In the genomic region with DNA sequence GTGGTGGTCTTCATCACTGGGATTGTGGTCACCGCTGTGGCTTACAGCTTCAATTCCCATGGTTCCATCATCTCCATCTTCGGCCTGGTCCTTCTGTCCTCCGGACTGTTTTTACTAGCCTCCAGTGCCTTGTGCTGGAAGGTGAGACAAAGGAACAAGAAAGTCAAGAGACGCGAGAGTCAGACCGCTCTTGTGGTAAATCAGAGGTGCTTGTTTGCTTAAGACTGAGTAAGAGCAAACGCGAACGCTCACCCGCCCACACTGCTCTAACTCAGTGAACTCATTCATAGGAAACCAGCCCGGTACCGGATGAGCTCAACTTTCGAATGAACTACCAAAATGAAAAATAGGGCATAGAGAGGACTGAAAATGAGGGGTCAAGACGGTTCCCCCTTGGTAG, we compare ENCODE assay signal across 28 mouse cellular contexts. TPM values are rescaled to one million over a fixed set of nuclear protein-coding genes. Genes with fewer than 3 reads are reported as not detected.
DNase-seq lines count a peak whose midpoint lies in the region; ATAC-seq and TF ChIP-seq lines count a peak whose summit lies in the region.
"Had no signal": no experiment of that assay in that cellular context is flagged by ENCODE, and none has a peak within 500 bp of the region (broad histone marks: within the 10 kb centered on the region; RNA-seq: fewer than 3 reads in every experiment).

No protein-coding gene starts in this region.

- TF ChIP-seq EP300 in heart, adult 2 months (IDR thresholded peaks at IDR 0.05; ENCODE audit: insufficient read depth, low read depth, low read length) = no peak
- TF ChIP-seq EP300 in stomach, postnatal 0 days (optimal IDR thresholded peaks at IDR 0.05) = no peak

- no peak for ATAC-seq in lung, embryonic 15.5 days (ENCODE audit: borderline replicate concordance, extremely low read depth, low FRiP score, low TSS enrichment)
- ATAC-seq in stomach, postnatal 0 days (ENCODE audit: low FRiP score, low TSS enrichment) = peak; percentile 85
- ATAC-seq: forebrain, embryonic 14.5 days; inflammation-experienced regulatory T-cells, adult 6 months; Patski had no signal

- H3K4me3 ChIP-seq in heart, adult 2 months = no peak overlapping the region
- no peak overlapping the region for H3K4me3 ChIP-seq in lung, embryonic 15.5 days
- H3K4me3 ChIP-seq in stomach, postnatal 0 days (ENCODE audit: low read depth, low read length) = no peak overlapping the region
- H3K4me3 ChIP-seq: embryonic facial prominence, embryonic 12.5 days; heart, embryonic 13.5 days; limb, embryonic 12.5 days; liver, embryonic 15.5 days had no signal

- no peak for TF ChIP-seq POLR2A in heart, adult 2 months (IDR thresholded peaks at IDR 0.05; ENCODE audit: insufficient read depth, low read depth, low read length)

- DNase-seq in heart, adult 11 months = peak; percentile 81
- no peak for DNase-seq in heart, adult 2 months
- DNase-seq in lung, postnatal 14 days = no peak
- peak; percentile 18 for DNase-seq in lung, postnatal 25 days (ENCODE audit: low spot score)
- peak; percentile 63 for DNase-seq in stomach, postnatal 0 days (ENCODE audit: low spot score)
- no peak for DNase-seq in adrenal gland, adult 8-10 months
- DNase-seq: adrenal gland, postnatal 14 days; cerebellum, adult 11 months; cerebellum, adult 9-10 months; embryo, embryonic 11 days; gastrocnemius, postnatal 25 days; heart, postnatal 10 days; kidney, adult 11 months; midbrain, embryonic 14.5 days; thymus, postnatal 14 days had no signal

- 0 out of 2 replicates have a peak overlapping the region, but pooled peaks have one; percentile 4 for H3K4me2 ChIP-seq in lung, embryonic 15.5 days
- H3K4me2 ChIP-seq in stomach, postnatal 0 days (replicated peaks; ENCODE audit: low read depth) = no peak overlapping the region
- H3K4me2 ChIP-seq: embryonic facial prominence, embryonic 12.5 days; heart, embryonic 13.5 days; hindbrain, embryonic 14.5 days; limb, embryonic 12.5 days; liver, embryonic 15.5 days had no signal

- 0 out of 2 replicates have a peak, but pooled peaks cover 2% of the 10 kb centered on the region for H3K9me3 ChIP-seq in lung, embryonic 15.5 days
- H3K9me3 ChIP-seq in stomach, postnatal 0 days (ENCODE audit: control insufficient read depth, low read length) = no peaks in the 10 kb centered on the region
- H3K9me3 ChIP-seq: embryonic facial prominence, embryonic 12.5 days; limb, embryonic 12.5 days; liver, embryonic 15.5 days had no signal

- no peak overlapping the region for H3K9ac ChIP-seq in heart, adult 2 months (ENCODE audit: low read depth, low read length)
- no peak overlapping the region for H3K9ac ChIP-seq in lung, embryonic 15.5 days
- no peak overlapping the region for H3K9ac ChIP-seq in stomach, postnatal 0 days (ENCODE audit: low read length)
- H3K9ac ChIP-seq: embryonic facial prominence, embryonic 12.5 days; heart, embryonic 13.5 days; hindbrain, embryonic 14.5 days; limb, embryonic 12.5 days; liver, embryonic 15.5 days had no signal

- intact Hi-C loops in heart, adult 2 months (cut with DNase I) = loop anchor here (10.0 kb wide), 2 partner anchors 59 to 219 kb away; no protein-coding TSS in a partner anchor

- no peaks in the 10 kb centered on the region for H3K27me3 ChIP-seq in heart, adult 2 months (ENCODE audit: control insufficient read depth, insufficient read depth, low read length)
- no peaks in the 10 kb centered on the region for H3K27me3 ChIP-seq in lung, embryonic 15.5 days
- H3K27me3 ChIP-seq in stomach, postnatal 0 days (ENCODE audit: control insufficient read depth, insufficient read depth, low read length) = 0 out of 2 replicates have a peak, but pooled peaks cover 3% of the 10 kb centered on the region

- WGBS in heart, adult 2 months = 86% methylated on average over 14 of the region's 14 CpGs
- WGBS in lung, embryonic 15.5 days = 53% methylated on average over 14 of the region's 14 CpGs
- WGBS in stomach, postnatal 0 days = 66% methylated on average over 14 of the region's 14 CpGs

- no peaks in the 10 kb centered on the region for H3K36me3 ChIP-seq in heart, adult 2 months (ENCODE audit: control insufficient read depth, insufficient read depth, low read length)
- peaks cover 4% of the 10 kb centered on the region for H3K36me3 ChIP-seq in lung, embryonic 15.5 days
- H3K36me3 ChIP-seq in stomach, postnatal 0 days (ENCODE audit: control insufficient read depth, insufficient read depth, low read length) = no peaks in the 10 kb centered on the region
- H3K36me3 ChIP-seq: G1E; liver, embryonic 15.5 days had no signal

- H3K4me1 ChIP-seq in heart, adult 2 months (ENCODE audit: control insufficient read depth, insufficient read depth, low read length) = peaks cover 1% of the 10 kb centered on the region; the same call in 1 of the 2 replicates
- H3K4me1 ChIP-seq in lung, embryonic 15.5 days = peaks cover 24% of the 10 kb centered on the region
- no peaks in the 10 kb centered on the region; the same call in 1 of the 2 replicates for H3K4me1 ChIP-seq in stomach, postnatal 0 days (replicated peaks; ENCODE audit: control insufficient read depth, insufficient read depth)
- H3K4me1 ChIP-seq: liver, embryonic 15.5 days had no signal

- H3K79me2 ChIP-seq in heart, adult 2 months (replicated peaks; ENCODE audit: control insufficient read depth, insufficient read depth, low read length) = no peaks in the 10 kb centered on the region; the same call in 1 of the 2 replicates

- H3K27ac ChIP-seq in heart, adult 2 months = no peak overlapping the region
- H3K27ac ChIP-seq in lung, embryonic 15.5 days = no peak overlapping the region
- H3K27ac ChIP-seq in stomach, postnatal 0 days (replicated peaks) = no peak overlapping the region
- H3K27ac ChIP-seq: embryonic facial prominence, embryonic 12.5 days; heart, embryonic 13.5 days; hindbrain, embryonic 14.5 days; limb, embryonic 12.5 days; liver, embryonic 15.5 days had no signal

- TF ChIP-seq CTCF in heart, adult 2 months (IDR thresholded peaks at IDR 0.05) = no peak
- TF ChIP-seq CTCF in stomach, postnatal 0 days (IDR thresholded peaks at IDR 0.05; ENCODE audit: low read depth) = no peak

RNA-seq across cellular contexts. Expression of a gene that starts 5.4 kb away (rescaled TPM):
- 10 to 100 TPM; 14.7 to 18.3 TPM for total RNA-seq in heart, adult 2 months (2021)
- polyA plus RNA-seq in heart, adult 2 months (2012; rRNA removed) = 5.4 and 11.4 TPM in 2 replicates
- polyA plus RNA-seq in lung, embryonic 15.5 days (2015; fragmentation: Nextera tagmentation; extraction: Ambion mirVana) = 22.4 and 26.6 TPM in 2 replicates
- polyA plus RNA-seq in stomach, postnatal 0 days (2015; fragmentation: Nextera tagmentation; extraction: Ambion mirVana) = 28.3 and 31.1 TPM in 2 replicates
- 1 to 10 TPM; 1.9 to 3.9 (median 3.3) TPM for total RNA-seq in adrenal gland, adult 8-10 months (2022)
- total RNA-seq: hematopoietic stem cell, adult 5-6 weeks; monocyte, adult 5-6 weeks had no signal
- polyA plus RNA-seq: inflammation-experienced regulatory T-cells, adult 6 months; liver, adult 2 months; Patski had no signal

RNA-seq across cellular contexts. Expression of a gene that starts 32.8 kb away (rescaled TPM):
- total RNA-seq in heart, adult 2 months (2021) = 1 to 10 TPM; 4.0 to 4.4 TPM
- 2.2 and 3.1 TPM in 2 replicates for polyA plus RNA-seq in heart, adult 2 months (2012; rRNA removed)
- 10.8 and 11.6 TPM in 2 replicates for polyA plus RNA-seq in lung, embryonic 15.5 days (2015; fragmentation: Nextera tagmentation; extraction: Ambion mirVana)
- 7.6 and 8.0 TPM in 2 replicates for polyA plus RNA-seq in stomach, postnatal 0 days (2015; fragmentation: Nextera tagmentation; extraction: Ambion mirVana)
- 1 to 10 TPM; 8.0 to 9.5 (median 8.6) TPM for total RNA-seq in adrenal gland, adult 8-10 months (2022)

Comparison
In these comparisons a context has a peak if more than half of its experiments do, and no peak if none do; other contexts are left out.
1. DNase-seq: peak in heart, adult 11 months (single experiment), lung, postnatal 25 days (single experiment) and stomach, postnatal 0 days (single experiment); none in heart, adult 2 months (0 of 2), lung, postnatal 14 days (single experiment) and adrenal gland, adult 8-10 months (single experiment).